Mouse (Mus musculus): ENCODE measurements around the gene Ceacam20. TPM values are rescaled to one million over a fixed set of nuclear protein-coding genes. Genes with fewer than 3 reads are reported as not detected.

Gene Ceacam20
- total and polyA plus RNA-seq, 2 experiments from 2014 or later: not detected

GRCm38 (mm10) chr7:19948956-19949355, 16.3 kb upstream of the Ceacam20 start:
- no peak overlapping the region for H3K9ac ChIP-seq (replicated peaks; ENCODE audit: low read length)
- DNase-seq (ENCODE audit: low spot score) (no peak), ATAC-seq (no peak)
- no peak for TF ChIP-seq CTCF (IDR thresholded peaks at IDR 0.05; ENCODE audit: low read depth)
- H3K9me3 ChIP-seq (ENCODE audit: low read length): no peaks in the 10 kb centered on the region
- no peaks in the 10 kb centered on the region for H3K4me1 ChIP-seq (ENCODE audit: insufficient read depth, low read length)
- no peak overlapping the region for H3K4me3 ChIP-seq (ENCODE audit: low read length)
- H3K27ac ChIP-seq: no peak overlapping the region
- H3K36me3 ChIP-seq (ENCODE audit: insufficient read depth, low read length): no peaks in the 10 kb centered on the region
- no peaks in the 10 kb centered on the region for H3K27me3 ChIP-seq (ENCODE audit: insufficient read depth, low read length)
- WGBS: 79% methylated on average over 12 of the region's 12 CpGs
- no peak overlapping the region for H3K4me2 ChIP-seq (ENCODE audit: low read depth, low read length)

- Histone ChIP-seq H3K4me2 (ENCODE audit: low read depth, low read length) (no peak overlapping the region), H3K4me1 (ENCODE audit: insufficient read depth, low read length) (no peaks in the 10 kb centered on the region), H3K9me3 (ENCODE audit: low read length) (no peaks in the 10 kb centered on the region), H3K36me3 (ENCODE audit: insufficient read depth, low read length) (no peaks in the 10 kb centered on the region), H3K27me3 (ENCODE audit: insufficient read depth, low read length) (no peaks in the 10 kb centered on the region), H3K27ac (no peak overlapping the region), H3K4me3 (ENCODE audit: low read length) (no peak overlapping the region), H3K9ac (replicated peaks; ENCODE audit: low read length) (0 out of 2 replicates have a peak overlapping the region, but pooled peaks have one; percentile 17)
- no peak for ATAC-seq
- WGBS: 67% methylated on average over 10 of the region's 10 CpGs
- no peak for TF ChIP-seq CTCF (IDR thresholded peaks at IDR 0.05; ENCODE audit: low read depth)
- no peak for DNase-seq (ENCODE audit: low spot score)
Measured at GRCm38 (mm10) chr7:19949996-19950395, 15.2 kb upstream of the Ceacam20 start.

GRCm38 (mm10) chr7:19950589-19950988, 14.6 kb upstream of the Ceacam20 start, which contains the start of gene Igsf23:
TSS of gene Igsf23 (minus strand) at chr7:19950756.
- ATAC-seq (no peak), DNase-seq (ENCODE audit: low spot score) (no peak)
- Histone ChIP-seq H3K9ac (replicated peaks; ENCODE audit: low read length) (0 out of 2 replicates have a peak within 1 kb of the TSS, but pooled peaks have one; percentile 17), H3K27me3 (ENCODE audit: insufficient read depth, low read length) (no peaks in the 10 kb centered on the region), H3K27ac (no peak within 1 kb of the TSS), H3K4me3 (ENCODE audit: low read length) (no peak within 1 kb of the TSS), H3K4me1 (ENCODE audit: insufficient read depth, low read length) (no peaks in the 10 kb centered on the region), H3K4me2 (ENCODE audit: low read depth, low read length) (no peak within 1 kb of the TSS), H3K36me3 (ENCODE audit: insufficient read depth, low read length) (no peaks in the 10 kb centered on the region), H3K9me3 (ENCODE audit: low read length) (no peaks in the 10 kb centered on the region)
- TF ChIP-seq CTCF (IDR thresholded peaks at IDR 0.05; ENCODE audit: low read depth): no peak
- WGBS: 54% methylated on average over 9 of the region's 9 CpGs

DNA sequence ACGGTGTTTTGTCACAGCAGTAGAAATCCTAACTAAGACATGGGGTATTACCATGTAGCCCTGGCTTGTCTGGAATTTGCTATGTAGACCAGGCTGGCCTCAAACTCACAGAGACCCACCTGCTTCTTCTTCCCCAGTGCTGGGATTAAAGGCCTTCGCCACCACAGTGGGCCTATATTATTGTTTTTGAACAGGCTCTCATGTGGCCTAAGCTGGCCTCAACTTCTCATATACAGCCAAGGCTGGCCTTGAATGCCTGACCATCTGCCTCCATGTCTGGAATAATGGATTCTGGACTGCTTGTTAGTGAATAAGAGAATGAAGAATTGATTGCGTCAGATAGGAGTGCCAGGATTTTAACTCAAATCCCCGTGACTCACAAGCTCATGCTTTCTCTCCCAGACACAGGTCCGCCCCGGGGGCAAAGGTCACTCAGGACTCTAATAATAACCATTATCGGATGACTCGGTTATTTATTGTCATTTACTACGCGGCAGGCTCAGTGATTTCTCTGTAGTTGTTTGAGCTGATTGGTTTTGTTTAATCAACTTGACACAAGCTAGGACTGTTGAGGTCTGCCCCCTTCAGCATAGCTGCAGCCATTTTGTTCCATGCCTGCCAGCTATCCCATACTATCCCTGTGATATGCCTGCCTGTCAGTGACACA, 12.8 kb upstream of the Ceacam20 start:
- TF ChIP-seq CTCF (IDR thresholded peaks at IDR 0.05; ENCODE audit: low read depth): no peak
- DNase-seq (ENCODE audit: low spot score) (peak; percentile 2), ATAC-seq (peak; percentile 29; the same call in 1 of the 2 replicates)
- no peaks in the 10 kb centered on the region for H3K27me3 ChIP-seq (ENCODE audit: insufficient read depth, low read length)
- no peaks in the 10 kb centered on the region for H3K4me1 ChIP-seq (ENCODE audit: insufficient read depth, low read length)
- no peak overlapping the region for H3K4me2 ChIP-seq (ENCODE audit: low read depth, low read length)
- no peak overlapping the region for H3K4me3 ChIP-seq (ENCODE audit: low read length)
- H3K9ac ChIP-seq (replicated peaks; ENCODE audit: low read length): no peak overlapping the region
- no peaks in the 10 kb centered on the region for H3K36me3 ChIP-seq (ENCODE audit: insufficient read depth, low read length)
- 51% methylated on average over 10 of the region's 10 CpGs for WGBS
- H3K27ac ChIP-seq: no peak overlapping the region
- H3K9me3 ChIP-seq (ENCODE audit: low read length): no peaks in the 10 kb centered on the region

GRCm38 (mm10) chr7:19953054-19953453, 12.2 kb upstream of the Ceacam20 start:
- no peak for ATAC-seq
- H3K27me3 ChIP-seq (ENCODE audit: insufficient read depth, low read length): no peaks in the 10 kb centered on the region
- H3K27ac ChIP-seq: no peak overlapping the region
- TF ChIP-seq CTCF (IDR thresholded peaks at IDR 0.05; ENCODE audit: low read depth): no peak
- no peaks in the 10 kb centered on the region for H3K4me1 ChIP-seq (ENCODE audit: insufficient read depth, low read length)
- no peak overlapping the region for H3K9ac ChIP-seq (replicated peaks; ENCODE audit: low read length)
- WGBS: 47% methylated on average over 9 of the region's 9 CpGs
- no peaks in the 10 kb centered on the region for H3K36me3 ChIP-seq (ENCODE audit: insufficient read depth, low read length)
- no peak for DNase-seq (ENCODE audit: low spot score)
- no peaks in the 10 kb centered on the region for H3K9me3 ChIP-seq (ENCODE audit: low read length)
- no peak overlapping the region for H3K4me2 ChIP-seq (ENCODE audit: low read depth, low read length)
- H3K4me3 ChIP-seq (ENCODE audit: low read length): no peak overlapping the region

DNA sequence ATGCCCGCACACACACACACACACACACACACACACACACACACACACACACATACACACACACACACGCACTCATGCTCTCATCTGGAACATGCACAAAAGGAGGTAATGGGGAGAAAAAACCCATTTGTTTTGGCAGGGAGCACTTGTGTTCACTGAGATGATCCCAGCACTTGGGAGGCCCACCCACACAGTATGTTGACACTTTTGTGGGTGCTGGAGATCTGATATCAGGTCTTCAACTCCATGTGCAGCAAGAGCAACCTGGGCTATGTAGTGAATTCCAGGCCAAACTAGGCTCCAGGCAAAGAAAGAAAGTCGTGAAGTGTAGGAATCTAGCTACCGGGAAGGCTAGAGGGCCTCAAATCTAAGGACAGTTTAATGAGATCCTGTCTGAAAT, 9.4 kb upstream of the Ceacam20 start:
- no peak overlapping the region for H3K9ac ChIP-seq (replicated peaks; ENCODE audit: low read length)
- ATAC-seq (no peak), DNase-seq (ENCODE audit: low spot score) (no peak)
- H3K4me3 ChIP-seq (ENCODE audit: low read length): no peak overlapping the region
- H3K4me2 ChIP-seq (ENCODE audit: low read depth, low read length): no peak overlapping the region
- H3K9me3 ChIP-seq (ENCODE audit: low read length): no peaks in the 10 kb centered on the region
- TF ChIP-seq CTCF (IDR thresholded peaks at IDR 0.05; ENCODE audit: low read depth): no peak
- no peaks in the 10 kb centered on the region for H3K27me3 ChIP-seq (ENCODE audit: insufficient read depth, low read length)
- no peaks in the 10 kb centered on the region for H3K36me3 ChIP-seq (ENCODE audit: insufficient read depth, low read length)
- no peaks in the 10 kb centered on the region for H3K4me1 ChIP-seq (ENCODE audit: insufficient read depth, low read length)
- no peak overlapping the region for H3K27ac ChIP-seq
- WGBS: 89% methylated on average over 4 of the region's 4 CpGs

- Histone ChIP-seq H3K4me1 (ENCODE audit: insufficient read depth, low read length) (no peaks in the 10 kb centered on the region), H3K4me2 (ENCODE audit: low read depth, low read length) (no peak overlapping the region), H3K9me3 (ENCODE audit: low read length) (no peaks in the 10 kb centered on the region), H3K27me3 (ENCODE audit: insufficient read depth, low read length) (no peaks in the 10 kb centered on the region), H3K4me3 (ENCODE audit: low read length) (no peak overlapping the region), H3K9ac (replicated peaks; ENCODE audit: low read length) (no peak overlapping the region), H3K36me3 (ENCODE audit: insufficient read depth, low read length) (no peaks in the 10 kb centered on the region), H3K27ac (no peak overlapping the region)
- WGBS: 5% methylated on average over 7 of the region's 7 CpGs
- DNase-seq (ENCODE audit: low spot score): peak; percentile 86
- ATAC-seq: 0 out of 2 replicates have a peak, but pooled peaks have one; percentile 40
- TF ChIP-seq CTCF (IDR thresholded peaks at IDR 0.05; ENCODE audit: low read depth): peak; percentile 86
Measured at GRCm38 (mm10) chr7:19956341-19956781, 8.9 kb upstream of the Ceacam20 start.
